Mouse (Mus musculus) right cerebral cortex, postnatal 14 days (tissue): ENCODE measurements at regions not wholly inside any gene's neighbourhood (a gene's known extent, or its start where the extent isn't known, plus 50 kb on each side); places are given as distances from the start of the nearest gene placed in this dataset.

Experiments
- DNase-seq: peaks from one replicate; pipeline ENCODE4 v3.0.0; 2022

DNA sequence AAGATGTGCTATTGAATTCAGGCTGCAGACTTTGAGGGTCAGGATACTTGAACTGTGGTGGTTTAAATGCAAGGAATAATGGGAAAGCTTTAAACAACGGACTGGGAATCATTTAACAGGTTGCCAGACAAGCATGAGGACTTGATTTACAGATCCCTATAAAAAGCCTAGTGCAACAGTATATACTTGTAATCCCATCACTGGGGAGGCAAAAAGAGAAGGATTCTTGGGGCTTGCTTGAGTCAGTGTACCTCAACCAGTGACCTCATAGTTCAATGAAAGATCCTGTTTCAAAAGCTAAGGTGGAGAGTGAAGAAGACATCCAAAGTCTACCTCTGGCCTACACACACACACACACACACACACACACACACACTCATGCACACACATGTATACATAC, 99.8 kb downstream of the Lrrn1 start:
- DNase-seq = no peak

DNA sequence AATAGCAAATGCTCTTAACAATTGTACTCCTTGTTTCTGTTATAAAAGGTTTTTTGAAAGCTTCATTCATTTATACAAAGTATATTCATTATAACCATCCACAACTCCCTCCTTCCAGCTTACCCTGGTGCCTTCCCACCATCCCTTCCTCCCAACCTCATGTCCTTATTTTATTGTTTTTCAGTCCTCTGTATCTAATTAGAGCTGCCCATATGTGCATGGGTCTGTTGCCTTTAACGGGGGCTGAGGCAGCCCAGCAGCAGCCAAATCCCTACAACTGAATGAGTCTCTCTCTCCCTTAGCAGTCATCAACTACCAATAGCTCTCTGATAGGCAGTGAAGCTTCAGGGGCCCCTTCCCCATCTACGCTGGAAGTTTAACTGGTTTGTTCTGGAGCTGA, 116.2 kb downstream of the Lrrn1 start:
- DNase-seq = no peak

DNA sequence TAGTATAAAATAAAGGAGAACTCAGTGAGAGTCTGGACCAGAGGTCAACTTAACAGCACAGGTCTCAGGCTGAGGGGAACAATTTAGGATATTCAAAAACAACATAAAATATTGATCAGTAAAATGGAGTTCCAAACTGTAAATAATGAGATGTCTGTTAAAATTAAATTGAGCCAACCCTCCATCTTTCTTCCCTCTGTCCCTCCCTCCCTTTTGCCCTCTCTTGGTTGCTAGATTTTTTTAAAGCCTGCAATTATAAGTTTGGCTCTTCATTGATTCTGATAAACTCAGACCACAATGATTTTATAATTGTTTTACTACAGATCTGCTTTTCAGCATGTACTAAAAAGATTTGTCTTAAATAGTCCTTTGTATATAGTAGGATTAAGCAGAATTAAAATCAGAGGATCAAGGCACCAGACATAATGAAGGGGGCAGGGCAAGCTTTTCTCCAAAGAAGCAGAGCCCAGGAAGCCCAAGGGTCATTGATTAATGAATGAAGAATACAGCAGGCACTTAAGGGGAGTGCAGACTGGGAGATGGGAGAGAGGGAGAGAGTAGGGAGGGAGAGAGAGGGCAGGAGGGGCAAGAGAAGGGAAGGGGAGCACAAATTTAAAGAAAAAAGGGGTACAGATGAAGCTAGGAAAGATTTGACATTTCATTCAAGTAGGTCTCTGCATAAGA, 124.4 kb downstream of the Lrrn1 start:
- no peak for DNase-seq

DNA sequence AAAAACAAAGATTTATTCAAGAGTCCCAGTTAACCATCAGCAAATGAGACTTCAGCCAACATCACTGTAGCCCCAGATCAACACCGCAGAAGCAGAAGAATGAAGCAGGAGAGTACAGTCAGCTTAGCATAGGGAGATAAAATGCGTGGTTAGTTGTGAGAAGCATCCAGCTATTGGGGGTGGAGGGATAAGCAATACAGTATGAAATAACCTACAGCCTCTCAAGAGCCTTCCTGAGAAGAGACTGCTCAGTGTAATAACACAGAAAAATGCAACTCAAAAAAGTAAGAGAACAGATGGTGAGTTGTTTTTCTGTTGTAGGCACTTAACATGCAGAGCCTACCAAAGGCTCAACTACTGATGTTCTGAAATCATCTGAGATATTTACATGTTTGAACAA, 128.2 kb downstream of the Lrrn1 start:
- no peak for DNase-seq

DNA sequence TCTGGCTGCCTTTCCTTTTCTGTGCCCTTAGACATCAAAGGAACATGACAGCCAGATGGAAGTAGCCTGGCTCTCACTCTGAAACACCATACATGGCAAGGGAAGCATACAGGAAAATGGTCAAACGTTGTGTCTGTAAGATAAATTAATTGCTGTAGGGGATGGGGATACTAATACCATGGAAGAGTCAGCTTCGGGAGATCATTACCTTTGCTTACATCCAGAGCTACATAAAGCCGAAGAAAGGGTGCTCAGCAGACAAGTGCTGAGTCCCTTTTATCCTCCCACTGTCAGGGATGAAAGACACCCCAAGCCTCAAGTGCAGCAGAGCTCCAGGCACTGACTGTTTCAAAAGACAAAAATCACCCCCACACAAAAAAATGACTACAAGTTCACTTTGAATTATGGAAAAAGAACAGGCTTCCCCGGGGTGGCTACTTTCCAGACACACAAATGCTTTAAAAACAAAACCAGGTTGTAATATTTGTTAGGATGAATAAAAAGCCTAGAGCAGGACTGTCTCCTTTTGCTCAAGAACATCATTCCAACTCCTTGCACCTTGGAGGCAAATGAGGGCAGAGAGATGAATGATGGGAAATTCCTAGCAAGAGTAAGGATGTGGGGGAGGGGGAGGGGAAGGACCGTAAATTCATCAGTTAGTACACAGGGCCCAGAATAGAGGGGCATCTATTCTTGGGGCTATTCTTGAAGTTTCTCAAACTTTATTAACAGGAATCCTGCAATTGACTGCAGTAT, 131.6 kb downstream of the Lrrn1 start:
- DNase-seq = no peak

DNA sequence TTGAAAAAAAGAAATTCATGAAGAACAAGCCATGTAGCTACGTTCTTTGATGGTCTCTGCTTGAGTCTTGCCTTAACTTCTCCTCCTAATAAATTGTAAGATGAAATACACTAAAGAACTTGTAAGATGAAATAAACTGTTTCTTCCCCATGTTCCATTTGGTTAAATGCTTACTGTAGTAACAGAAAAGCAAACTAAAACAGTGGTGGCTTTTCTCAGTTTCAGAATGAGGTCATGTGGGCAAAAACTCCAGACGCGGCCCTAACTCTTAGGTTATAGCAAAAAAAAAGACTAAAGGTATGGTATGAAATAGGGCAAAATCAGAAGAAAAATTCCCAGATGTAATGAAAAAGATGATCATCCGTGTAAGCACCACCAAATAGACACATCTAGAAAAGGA, 169.7 kb downstream of the Lrrn1 start:
- DNase-seq = no peak

DNA sequence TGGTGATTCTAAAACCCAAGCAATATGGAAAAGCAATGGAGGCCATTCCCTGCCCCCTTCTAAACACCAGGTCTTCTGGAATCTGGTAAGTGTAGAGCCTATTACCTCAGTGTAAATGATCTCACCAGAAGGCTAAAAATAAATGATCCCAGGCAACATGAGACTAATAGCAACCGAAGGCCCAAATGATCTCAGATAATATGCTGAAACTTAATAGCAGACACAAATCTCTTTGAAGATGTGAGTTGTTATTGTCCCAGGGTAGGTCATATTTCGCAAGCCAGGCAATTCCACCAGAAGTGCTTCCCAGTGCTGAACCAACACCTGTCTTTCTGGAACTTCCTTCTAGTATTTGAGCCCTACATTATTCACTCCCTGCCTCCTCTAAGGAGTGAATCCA, 178.6 kb downstream of the Lrrn1 start:
- DNase-seq = no peak

DNA sequence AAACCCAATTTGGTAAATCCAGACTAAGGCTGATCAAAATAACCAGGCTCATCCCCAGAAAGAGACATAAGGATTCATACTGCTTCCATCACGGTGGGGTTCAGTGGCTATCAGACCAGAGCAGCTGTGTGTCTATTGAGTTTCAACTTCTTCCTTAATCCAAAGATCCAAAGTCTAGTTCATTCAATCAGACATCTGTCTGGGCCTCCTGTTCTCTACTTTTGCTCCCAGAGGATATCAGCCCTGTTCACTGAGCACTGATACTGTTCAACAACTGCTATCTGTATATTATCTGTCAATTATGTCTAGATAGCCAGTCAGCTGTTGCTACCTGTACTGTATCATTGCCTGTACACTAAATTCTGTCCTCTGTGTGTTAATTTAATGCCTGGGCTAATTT, 179.0 kb downstream of the Lrrn1 start:
- DNase-seq = no peak

DNA sequence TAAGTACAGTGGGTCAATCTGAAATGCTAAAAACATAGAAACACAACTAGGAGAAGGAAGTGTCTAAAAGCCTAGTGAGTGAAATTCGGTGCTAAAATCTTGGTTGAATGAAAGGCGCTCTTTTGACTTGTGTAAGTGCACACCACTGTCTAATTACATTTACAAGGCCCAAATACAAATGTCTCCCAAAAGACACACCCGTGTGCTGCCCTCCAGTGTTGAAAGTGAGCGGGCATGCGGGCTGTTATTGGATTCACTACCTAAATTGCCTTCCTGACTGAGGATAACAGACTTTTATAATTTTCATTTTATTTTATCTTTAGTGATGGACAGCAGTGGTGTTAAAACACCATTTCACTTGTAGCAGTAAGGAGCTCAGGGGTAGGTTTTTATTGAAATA, 180.8 kb downstream of the Lrrn1 start:
- DNase-seq = peak; percentile 14

DNA sequence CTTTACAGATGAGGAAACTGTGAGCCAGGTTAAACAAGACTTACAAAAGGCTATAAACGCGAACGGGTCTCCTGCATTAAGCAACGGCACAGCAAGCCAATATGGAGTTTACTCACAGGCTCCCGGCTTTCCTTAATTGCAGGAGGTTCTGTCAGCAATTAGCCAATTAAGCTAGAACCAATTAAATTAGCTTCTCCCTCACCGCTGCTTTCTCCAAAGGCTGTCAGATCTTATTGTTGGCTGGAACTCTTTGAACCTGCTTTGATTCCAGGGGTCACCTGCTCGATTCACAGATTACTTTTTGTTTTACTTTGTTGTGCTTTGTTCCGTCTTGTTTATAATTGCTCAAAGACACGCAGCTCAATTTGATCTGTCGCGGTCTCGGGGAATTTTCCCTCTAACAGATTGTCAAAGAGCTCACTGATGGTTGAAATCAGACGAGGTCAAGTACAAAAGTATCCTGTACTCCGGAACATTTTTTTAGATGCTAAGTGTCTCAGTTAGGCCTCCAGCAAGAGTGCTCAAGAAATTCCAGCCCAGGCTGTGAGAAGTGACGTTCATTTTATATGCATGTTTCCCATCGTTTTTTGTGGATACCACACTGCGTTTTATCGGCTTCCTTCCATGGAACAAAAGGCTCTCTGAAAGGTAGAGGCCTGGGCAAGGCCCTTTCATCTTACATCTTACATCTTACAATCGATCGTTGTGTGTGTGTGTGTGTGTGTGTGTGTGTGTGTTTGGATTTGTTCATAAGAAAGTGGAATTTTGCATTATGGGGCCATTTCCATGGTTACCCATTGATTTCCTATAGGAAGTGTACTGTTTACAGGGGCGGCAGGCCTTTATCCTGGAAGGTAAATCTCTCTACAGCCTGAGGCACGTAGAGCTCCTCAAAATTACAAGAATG, 181.9 kb downstream of the Lrrn1 start:
- no peak for DNase-seq

DNA sequence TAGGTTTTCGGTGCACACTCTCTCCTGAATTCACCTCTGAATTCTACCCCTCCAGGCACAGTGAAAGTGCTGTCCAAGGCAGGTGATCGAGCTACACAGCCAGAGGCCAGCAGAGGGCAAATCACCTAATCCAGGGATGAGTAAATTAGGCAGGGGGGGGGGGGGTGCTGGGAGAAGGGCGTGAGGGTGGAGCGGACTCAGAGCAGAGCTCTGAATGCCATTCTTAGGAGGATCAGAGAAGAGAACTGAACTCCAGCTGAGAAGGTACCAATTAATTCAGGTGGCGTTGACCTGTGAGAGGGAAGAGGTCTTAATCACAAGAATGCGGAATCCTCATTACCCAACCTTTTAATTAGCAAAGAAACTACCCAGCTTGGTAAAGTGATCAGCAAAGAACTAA, 183.5 kb downstream of the Lrrn1 start:
- DNase-seq = no peak

DNA sequence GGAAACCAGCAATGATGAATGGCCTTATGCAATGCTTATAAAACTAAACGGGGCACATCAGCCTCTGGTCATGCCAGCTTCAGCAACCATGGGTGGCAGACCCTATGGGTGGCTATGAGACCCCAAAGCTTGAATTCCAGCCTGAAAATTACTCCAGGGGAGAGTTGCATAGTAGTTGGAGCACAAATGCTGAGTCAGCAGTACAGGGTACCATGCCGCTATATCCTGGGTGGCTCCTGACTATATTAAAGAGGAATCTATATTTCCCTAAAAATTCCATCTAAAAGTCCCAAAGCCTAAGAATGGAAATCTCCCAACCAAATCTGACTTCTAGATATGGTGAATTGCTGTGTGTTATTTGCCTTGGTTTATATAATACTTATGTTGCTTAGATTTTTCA, 187.6 kb downstream of the Lrrn1 start:
- DNase-seq = no peak

DNA sequence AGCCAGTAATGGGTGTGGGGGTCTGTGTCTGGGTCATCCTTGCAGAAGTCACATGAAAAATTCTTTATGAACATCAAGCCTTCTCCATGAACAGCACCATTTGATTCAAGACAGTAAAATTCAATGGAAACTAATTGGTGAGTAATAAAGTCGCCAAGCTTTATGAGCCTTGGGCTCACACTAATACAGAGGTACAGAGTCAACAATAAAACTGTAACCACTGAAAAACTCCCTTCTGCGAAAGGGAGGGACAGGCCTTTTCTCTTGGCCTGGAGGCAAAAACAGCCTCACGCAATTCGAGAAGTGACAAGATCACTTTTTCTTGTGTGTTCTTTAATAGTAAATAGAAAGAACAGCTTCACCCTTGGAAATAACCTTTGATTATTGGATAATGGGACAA, 200.7 kb downstream of the Lrrn1 start:
- no peak for DNase-seq

DNA sequence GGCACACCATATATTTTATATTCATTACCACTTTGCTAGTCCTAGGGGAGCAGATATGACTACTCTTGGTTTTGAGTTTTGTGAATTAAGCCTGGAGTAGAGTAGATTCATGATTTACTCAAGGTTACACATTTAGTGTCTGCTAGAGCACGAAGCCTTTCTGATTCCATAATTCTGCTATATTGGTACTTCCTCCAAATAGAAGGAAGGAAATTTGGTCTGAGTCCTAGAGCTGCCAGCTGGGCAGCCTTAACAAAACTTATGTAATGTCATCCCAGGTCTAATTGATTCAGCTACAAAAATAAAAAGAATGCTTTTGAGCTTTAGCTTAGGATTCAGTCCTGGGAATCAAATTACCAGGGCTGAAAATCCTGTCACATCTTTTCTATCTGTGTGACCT, 205.2 kb downstream of the Lrrn1 start:
- DNase-seq = no peak

DNA sequence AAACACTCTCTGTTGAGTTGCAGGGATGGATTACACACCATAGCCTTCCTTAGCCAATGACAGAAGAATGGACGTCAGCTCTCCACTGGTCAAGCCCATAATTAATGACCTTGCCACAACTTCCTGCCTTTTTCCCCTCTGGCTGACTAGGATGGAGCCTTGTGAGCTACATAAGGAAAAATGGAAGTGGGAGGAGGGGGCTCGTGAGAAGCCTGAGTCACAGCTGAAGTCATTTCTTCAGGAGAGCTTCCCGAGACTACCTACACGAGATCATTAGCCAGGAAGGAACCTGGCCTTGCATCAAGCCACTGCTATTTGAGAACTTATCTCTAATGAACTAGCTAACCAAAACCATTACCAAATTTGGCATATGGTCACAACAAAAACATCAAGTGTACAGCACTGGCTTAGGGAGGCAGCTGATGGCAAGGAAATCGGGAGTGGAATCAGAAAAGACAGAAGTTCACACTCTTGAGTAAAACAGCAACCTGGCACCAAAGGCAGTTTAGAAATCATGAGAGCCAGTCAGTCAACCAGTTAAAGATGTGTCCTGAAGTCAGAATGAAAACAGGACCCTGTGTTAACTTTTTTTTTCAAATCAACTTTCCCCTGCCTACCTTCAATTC, 219.7 kb downstream of the Lrrn1 start:
- DNase-seq = no peak

DNA sequence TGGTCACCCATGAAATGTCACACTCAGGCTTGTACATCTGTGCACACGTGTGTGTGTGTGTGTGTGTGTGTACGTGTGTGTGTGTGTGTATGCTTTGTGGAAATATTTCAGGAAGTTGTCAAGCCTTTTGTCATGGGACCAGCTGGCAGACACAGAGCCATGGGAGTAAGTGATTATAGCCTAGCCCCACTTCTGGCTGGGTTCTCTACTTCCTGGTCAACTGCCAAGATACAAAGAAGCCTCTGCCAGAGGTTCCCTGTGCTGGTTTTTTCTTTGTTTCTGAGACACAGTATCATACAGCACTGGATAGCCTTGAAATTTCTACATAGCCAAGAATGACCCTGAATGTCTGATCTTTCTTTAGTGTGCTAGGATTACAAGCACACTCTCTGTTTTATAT, 220.2 kb downstream of the Lrrn1 start:
- no peak for DNase-seq

DNA sequence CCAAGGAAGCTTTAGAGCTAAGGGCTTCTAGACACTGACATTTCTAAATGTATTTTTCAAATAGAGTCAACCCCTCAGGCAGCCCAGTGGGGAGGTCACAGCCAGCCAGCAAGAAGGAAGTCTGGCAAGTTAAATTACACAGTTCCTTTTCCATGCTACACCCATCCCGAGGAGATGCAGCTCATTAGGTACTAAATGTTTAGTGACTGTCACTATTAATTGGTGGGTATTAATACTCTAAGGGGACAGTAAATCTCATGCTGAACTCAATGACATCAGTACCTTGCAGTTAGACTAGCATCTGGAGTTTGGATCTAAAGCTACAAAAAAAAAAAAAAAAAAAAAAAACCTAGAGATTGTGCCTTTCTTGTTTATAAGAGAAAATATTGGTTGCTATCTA, 222.6 kb downstream of the Lrrn1 start:
- no peak for DNase-seq

DNA sequence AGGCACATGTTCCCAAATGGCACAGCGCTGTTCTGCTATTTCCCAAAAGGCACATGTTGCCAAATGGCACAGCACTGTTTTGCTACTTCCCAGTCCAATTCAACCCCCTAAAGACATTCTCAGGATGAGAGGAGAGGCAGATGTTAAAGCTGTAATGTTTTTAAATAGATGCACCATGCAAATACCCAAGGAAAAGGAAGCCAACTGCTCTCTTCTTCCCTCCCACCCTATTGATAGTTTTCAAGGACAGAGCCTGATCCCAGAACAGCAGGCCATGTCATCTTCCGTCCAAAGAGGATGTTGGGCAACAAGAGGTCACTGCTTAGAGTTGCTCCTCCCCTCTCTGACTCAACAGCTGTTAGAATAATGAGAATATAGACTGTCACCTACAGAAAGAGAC, 225.6 kb downstream of the Lrrn1 start:
- no peak for DNase-seq

DNA sequence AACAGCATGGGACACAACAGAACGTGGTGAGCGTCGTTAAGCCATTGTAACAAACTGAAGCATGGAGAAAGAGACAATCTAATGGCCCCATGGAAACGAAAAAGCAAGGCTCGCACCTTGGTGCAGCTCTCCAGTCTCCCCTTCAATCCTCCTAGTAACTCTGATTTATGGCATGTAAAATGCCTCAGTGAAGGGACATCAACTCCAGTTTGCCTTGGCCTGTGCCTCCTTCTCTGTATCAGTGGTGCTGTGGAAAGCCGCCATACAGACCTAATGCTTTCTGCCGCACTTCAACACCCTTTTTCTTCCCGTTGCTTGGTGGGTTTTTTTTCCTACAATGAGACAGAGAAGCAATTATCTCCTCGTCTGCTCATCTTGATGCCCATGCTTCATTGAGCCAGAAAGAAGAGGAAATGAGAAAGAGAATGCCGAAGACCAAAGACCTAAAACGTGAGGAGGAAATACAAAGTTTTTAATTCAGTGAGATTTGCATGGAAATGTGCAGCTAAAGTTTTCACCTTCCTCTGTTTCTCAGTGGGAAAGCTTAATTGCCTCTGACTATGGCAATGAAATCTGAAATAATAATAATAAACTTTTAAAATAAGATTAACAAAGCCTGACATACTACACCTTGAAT, 241.4 kb downstream of the Lrrn1 start:
- no peak for DNase-seq

DNA sequence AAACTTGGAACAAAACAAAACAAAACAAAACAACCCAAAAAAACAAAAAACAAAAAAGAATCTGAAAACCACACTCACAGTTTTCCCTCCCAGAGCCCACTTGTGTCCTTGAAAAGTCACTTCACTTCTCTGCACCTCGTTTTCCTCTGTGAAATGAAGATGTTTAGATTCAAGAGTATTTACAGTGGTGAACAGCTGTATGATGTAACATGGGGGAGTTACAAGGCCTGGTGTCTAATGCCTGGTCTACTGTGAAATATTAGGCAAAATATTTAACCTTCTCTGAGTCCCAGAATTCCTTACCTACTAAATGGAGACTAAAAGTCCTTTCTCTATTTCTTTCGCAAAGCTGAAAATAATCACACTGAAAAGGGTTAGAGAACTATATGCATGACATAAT, 255.4 kb downstream of the Lrrn1 start:
- no peak for DNase-seq

DNA sequence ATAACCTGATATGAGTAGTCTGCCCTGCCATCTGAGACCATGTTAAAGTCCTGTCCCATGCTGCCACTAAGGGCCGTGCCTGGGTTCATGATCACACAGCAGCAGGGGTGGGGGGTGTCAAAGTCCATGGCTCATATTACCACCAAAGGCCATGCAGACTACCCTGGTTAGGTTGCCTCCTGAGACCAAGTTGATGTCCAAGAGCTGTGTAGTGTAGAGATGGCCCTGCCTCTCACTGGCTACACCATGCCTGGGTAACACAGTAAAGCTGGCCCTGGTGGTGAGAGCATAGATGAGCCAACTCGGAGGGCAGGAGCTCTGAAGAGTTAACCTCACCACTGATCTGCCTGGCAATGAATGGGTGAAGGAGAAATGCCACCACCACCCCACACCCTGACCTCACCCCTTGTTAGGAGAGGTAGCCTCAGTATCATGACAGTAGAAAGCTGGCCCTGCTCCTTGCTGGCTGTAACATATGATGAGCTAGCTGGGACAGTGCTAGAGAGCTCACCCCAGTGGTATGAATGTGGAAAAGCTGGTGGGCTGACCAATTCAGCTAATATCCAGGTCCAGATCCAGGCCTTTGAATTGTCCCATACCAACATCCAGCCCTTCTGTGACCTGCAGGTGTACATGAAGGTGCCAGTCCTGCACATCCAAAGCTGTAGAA, 258.8 kb downstream of the Lrrn1 start:
- no peak for DNase-seq

DNA sequence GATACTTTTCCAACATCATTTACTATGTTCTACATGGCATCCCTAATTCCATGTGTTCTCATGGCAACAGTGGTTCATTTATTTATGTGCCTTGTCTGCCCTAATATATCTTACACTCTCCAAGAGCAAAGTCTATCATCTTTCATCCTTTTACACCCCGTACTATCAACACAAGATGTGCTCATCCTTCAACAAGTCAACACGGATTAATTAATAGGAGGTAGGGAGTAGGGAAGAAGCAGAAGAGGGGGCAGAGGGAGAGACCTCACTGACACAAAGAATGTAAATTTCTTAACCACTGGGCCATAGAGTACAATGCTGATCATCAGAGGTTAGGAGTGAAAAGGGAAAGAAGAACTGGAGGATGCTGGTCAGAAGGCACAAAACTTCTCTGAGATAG, 267.0 kb upstream of the Setmar start:
- no peak for DNase-seq
